Mouse (Mus musculus): ENCODE results near the gene Deup1.

Gene Deup1

GRCm38 (mm10) chr9:15627785-15628287, at the start of gene Deup1:
Gene Deup1 (minus strand): TSS chr9:15627933.
- no peak for DNase-seq (ENCODE audit: low spot score in 2 of 2)

GRCm38 (mm10) chr9:15672251-15672650, 44.5 kb upstream of the Deup1 start:
- DNase-seq (ENCODE audit: low spot score in 2 of 2), result no peak

GRCm38 (mm10) chr9:15670002-15670527, 42.3 kb upstream of the Deup1 start:
- no peak for DNase-seq (ENCODE audit: low spot score in 2 of 2)

- no peak for DNase-seq (ENCODE audit: low spot score in 2 of 2)
Observed at GRCm38 (mm10) chr9:15669452-15669851, 41.7 kb upstream of the Deup1 start.

- no peak for DNase-seq (ENCODE audit: low spot score in 2 of 2)
Observed at GRCm38 (mm10) chr9:15664606-15665005, 36.9 kb upstream of the Deup1 start.

GRCm38 (mm10) chr9:15659069-15659468, 31.3 kb upstream of the Deup1 start:
- DNase-seq (ENCODE audit: low spot score in 2 of 2), result no peak

GRCm38 (mm10) chr9:15658236-15658785, 30.6 kb upstream of the Deup1 start:
- no peak for DNase-seq (ENCODE audit: low spot score in 2 of 2)

GRCm38 (mm10) chr9:15653036-15653435, 25.3 kb upstream of the Deup1 start:
- no peak for DNase-seq (ENCODE audit: low spot score in 2 of 2)

GRCm38 (mm10) chr9:15649977-15650376, 22.2 kb upstream of the Deup1 start:
- no peak for DNase-seq (ENCODE audit: low spot score in 2 of 2)

- DNase-seq (ENCODE audit: low spot score in 2 of 2), result no peak
Observed at GRCm38 (mm10) chr9:15627384-15627783, 349 bp downstream of the Deup1 start.

- DNase-seq (ENCODE audit: low spot score in 2 of 2), result no peak
Observed at GRCm38 (mm10) chr9:15624739-15625138, 3.0 kb downstream of the Deup1 start.

- no peak for DNase-seq (ENCODE audit: low spot score in 2 of 2)
Observed at GRCm38 (mm10) chr9:15619767-15620166, 8.0 kb downstream of the Deup1 start.

- DNase-seq (ENCODE audit: low spot score in 2 of 2), result no peak
Observed at GRCm38 (mm10) chr9:15619020-15619590, 8.6 kb downstream of the Deup1 start.

GRCm38 (mm10) chr9:15617061-15617460, 10.7 kb downstream of the Deup1 start:
- DNase-seq (ENCODE audit: low spot score in 2 of 2), result no peak

- no peak for DNase-seq (ENCODE audit: low spot score in 2 of 2)
Observed at GRCm38 (mm10) chr9:15616471-15616870, 11.3 kb downstream of the Deup1 start.

GRCm38 (mm10) chr9:15609280-15609930, 18.3 kb downstream of the Deup1 start:
- no peak for DNase-seq (ENCODE audit: low spot score in 2 of 2)

GRCm38 (mm10) chr9:15607601-15608000, 20.1 kb downstream of the Deup1 start:
- DNase-seq (ENCODE audit: low spot score in 2 of 2), result no peak

GRCm38 (mm10) chr9:15603156-15603555, 24.6 kb downstream of the Deup1 start:
- no peak for DNase-seq (ENCODE audit: low spot score in 2 of 2)

- no peak for DNase-seq (ENCODE audit: low spot score in 2 of 2)
Observed at GRCm38 (mm10) chr9:15600859-15601540, 26.7 kb downstream of the Deup1 start.

GRCm38 (mm10) chr9:15600156-15600858, 27.4 kb downstream of the Deup1 start:
- no peak for DNase-seq (ENCODE audit: low spot score in 2 of 2)

- DNase-seq (ENCODE audit: low spot score in 2 of 2), result no peak
Observed at GRCm38 (mm10) chr9:15596598-15596997, 31.1 kb downstream of the Deup1 start.

- no peak for DNase-seq (ENCODE audit: low spot score in 2 of 2)
Observed at GRCm38 (mm10) chr9:15594148-15594547, 33.6 kb downstream of the Deup1 start.

Data from spleen, postnatal 14 days (tissue).